Mouse (Mus musculus): ENCODE data around the gene Gm26558. TPM values are rescaled to one million over a fixed set of nuclear protein-coding genes. Genes with fewer than 3 reads are reported as not detected.

Gm26558 gene
- polyA plus RNA-seq, 1 experiment from 2014 or later: 3.3 TPM

GRCm38 (mm10) chr2:70688454-70689078, 26.7 kb upstream of the Gm26558 start:
- no peak overlapping the region for H3K4me2 ChIP-seq (ENCODE audit: low read depth, low read length)
- 92% methylated on average over 21 of the region's 21 CpGs for WGBS
- H3K9ac ChIP-seq (ENCODE audit: low read length): no peak overlapping the region
- H3K4me3 ChIP-seq (ENCODE audit: low read length): no peak overlapping the region
- no peak overlapping the region for H3K27ac ChIP-seq (ENCODE audit: low read length)
- no peaks in the 10 kb centered on the region for H3K27me3 ChIP-seq (ENCODE audit: control insufficient read depth, insufficient read depth, low read depth, low read length)
- peaks cover 58% of the 10 kb centered on the region for H3K36me3 ChIP-seq (ENCODE audit: control insufficient read depth, insufficient read depth, low read length)
- no peaks in the 10 kb centered on the region for H3K9me3 ChIP-seq (ENCODE audit: control insufficient read depth, low read length)
- no peaks in the 10 kb centered on the region for H3K4me1 ChIP-seq (replicated peaks; ENCODE audit: control insufficient read depth, insufficient read depth, low read length)
- ATAC-seq (ENCODE audit: low read depth): no peak

- H3K36me3 ChIP-seq (ENCODE audit: control insufficient read depth, insufficient read depth, low read length): peaks cover 64% of the 10 kb centered on the region
- H3K9ac ChIP-seq (ENCODE audit: low read length): no peak overlapping the region
- no peak overlapping the region for H3K27ac ChIP-seq (ENCODE audit: low read length)
- 73% methylated on average over 2 of the region's 2 CpGs for whole genome bisulfite sequencing
- H3K27me3 ChIP-seq (ENCODE audit: control insufficient read depth, insufficient read depth, low read depth, low read length): no peaks in the 10 kb centered on the region
- H3K4me2 ChIP-seq (ENCODE audit: low read depth, low read length): no peak overlapping the region
- H3K4me1 ChIP-seq (replicated peaks; ENCODE audit: control insufficient read depth, insufficient read depth, low read length): no peaks in the 10 kb centered on the region
- no peak overlapping the region for H3K4me3 ChIP-seq (ENCODE audit: low read length)
- no peak for ATAC-seq (ENCODE audit: low read depth)
- no peaks in the 10 kb centered on the region for H3K9me3 ChIP-seq (ENCODE audit: control insufficient read depth, low read length)
These were observed 20.4 kb upstream of the Gm26558 start for GRCm38 (mm10) chr2:70682324-70682723.

GRCm38 (mm10) chr2:70673445-70674126, 11.7 kb upstream of the Gm26558 start:
- 76% methylated on average over 7 of the region's 7 CpGs for WGBS
- Histone ChIP-seq H3K27me3 (ENCODE audit: control insufficient read depth, insufficient read depth, low read depth, low read length) (no peaks in the 10 kb centered on the region), H3K36me3 (ENCODE audit: control insufficient read depth, insufficient read depth, low read length) (peaks cover 6% of the 10 kb centered on the region), H3K4me1 (replicated peaks; ENCODE audit: control insufficient read depth, insufficient read depth, low read length) (no peaks in the 10 kb centered on the region), H3K9ac (ENCODE audit: low read length) (no peak overlapping the region), H3K9me3 (ENCODE audit: control insufficient read depth, low read length) (no peaks in the 10 kb centered on the region), H3K27ac (ENCODE audit: low read length) (no peak overlapping the region), H3K4me3 (ENCODE audit: low read length) (no peak overlapping the region), H3K4me2 (ENCODE audit: low read depth, low read length) (no peak overlapping the region)
- ATAC-seq (ENCODE audit: low read depth): no peak

- Histone ChIP-seq H3K27ac (ENCODE audit: low read length) (no peak overlapping the region), H3K4me1 (replicated peaks; ENCODE audit: control insufficient read depth, insufficient read depth, low read length) (no peaks in the 10 kb centered on the region), H3K27me3 (ENCODE audit: control insufficient read depth, insufficient read depth, low read depth, low read length) (no peaks in the 10 kb centered on the region), H3K4me3 (ENCODE audit: low read length) (no peak overlapping the region), H3K36me3 (ENCODE audit: control insufficient read depth, insufficient read depth, low read length) (no peaks in the 10 kb centered on the region; the same call in 1 of the 2 replicates), H3K9me3 (ENCODE audit: control insufficient read depth, low read length) (no peaks in the 10 kb centered on the region), H3K9ac (ENCODE audit: low read length) (no peak overlapping the region), H3K4me2 (ENCODE audit: low read depth, low read length) (no peak overlapping the region)
- ATAC-seq (ENCODE audit: low read depth): no peak
- WGBS: 75% methylated on average over 2 of the region's 2 CpGs
These were observed 10.6 kb upstream of the Gm26558 start for GRCm38 (mm10) chr2:70672476-70672875.

- H3K4me2 ChIP-seq (ENCODE audit: low read depth, low read length): no peak overlapping the region
- H3K9me3 ChIP-seq (ENCODE audit: control insufficient read depth, low read length): no peaks in the 10 kb centered on the region
- no peaks in the 10 kb centered on the region for H3K27me3 ChIP-seq (ENCODE audit: control insufficient read depth, insufficient read depth, low read depth, low read length)
- H3K9ac ChIP-seq (ENCODE audit: low read length): no peak overlapping the region
- WGBS: 49% methylated on average over 2 of the region's 2 CpGs
- peaks cover 5% of the 10 kb centered on the region; the same call in 1 of the 2 replicates for H3K36me3 ChIP-seq (ENCODE audit: control insufficient read depth, insufficient read depth, low read length)
- no peaks in the 10 kb centered on the region for H3K4me1 ChIP-seq (replicated peaks; ENCODE audit: control insufficient read depth, insufficient read depth, low read length)
- no peak for ATAC-seq (ENCODE audit: low read depth)
- H3K4me3 ChIP-seq (ENCODE audit: low read length): no peak overlapping the region
- H3K27ac ChIP-seq (ENCODE audit: low read length): no peak overlapping the region
These were observed 8.0 kb upstream of the Gm26558 start for GRCm38 (mm10) chr2:70669896-70670295.

- peaks cover 5% of the 10 kb centered on the region; the same call in 1 of the 2 replicates for H3K36me3 ChIP-seq (ENCODE audit: control insufficient read depth, insufficient read depth, low read length)
- 76% methylated on average over 2 of the region's 2 CpGs for WGBS
- no peak overlapping the region for H3K27ac ChIP-seq (ENCODE audit: low read length)
- H3K4me3 ChIP-seq (ENCODE audit: low read length): no peak overlapping the region
- ATAC-seq (ENCODE audit: low read depth): no peak
- H3K4me2 ChIP-seq (ENCODE audit: low read depth, low read length): no peak overlapping the region
- H3K4me1 ChIP-seq (replicated peaks; ENCODE audit: control insufficient read depth, insufficient read depth, low read length): no peaks in the 10 kb centered on the region
- no peaks in the 10 kb centered on the region for H3K9me3 ChIP-seq (ENCODE audit: control insufficient read depth, low read length)
- no peaks in the 10 kb centered on the region for H3K27me3 ChIP-seq (ENCODE audit: control insufficient read depth, insufficient read depth, low read depth, low read length)
- H3K9ac ChIP-seq (ENCODE audit: low read length): no peak overlapping the region
These were observed 7.3 kb upstream of the Gm26558 start for GRCm38 (mm10) chr2:70669241-70669640.

GRCm38 (mm10) chr2:70667016-70667415, 5.1 kb upstream of the Gm26558 start:
- no peak for ATAC-seq (ENCODE audit: low read depth)
- Histone ChIP-seq H3K27ac (ENCODE audit: low read length) (no peak overlapping the region), H3K9me3 (ENCODE audit: control insufficient read depth, low read length) (no peaks in the 10 kb centered on the region), H3K36me3 (ENCODE audit: control insufficient read depth, insufficient read depth, low read length) (peaks cover 5% of the 10 kb centered on the region; the same call in 1 of the 2 replicates), H3K4me1 (replicated peaks; ENCODE audit: control insufficient read depth, insufficient read depth, low read length) (peaks cover 11% of the 10 kb centered on the region), H3K9ac (ENCODE audit: low read length) (no peak overlapping the region), H3K4me2 (ENCODE audit: low read depth, low read length) (no peak overlapping the region), H3K27me3 (ENCODE audit: control insufficient read depth, insufficient read depth, low read depth, low read length) (no peaks in the 10 kb centered on the region), H3K4me3 (ENCODE audit: low read length) (no peak overlapping the region)
- WGBS: 82% methylated on average over 7 of the region's 7 CpGs

GRCm38 (mm10) chr2:70663764-70664163, 1.9 kb upstream of the Gm26558 start:
- 72% methylated on average over 5 of the region's 5 CpGs for WGBS
- no peak for ATAC-seq (ENCODE audit: low read depth)
- no peak overlapping the region for H3K4me2 ChIP-seq (ENCODE audit: low read depth, low read length)

GRCm38 (mm10) chr2:70660887-70661714, 807 bp downstream of the Gm26558 start, which contains the start of gene Gorasp2:
Gene Gorasp2, plus strand, starts transcription at chr2:70661576.
- H3K27me3 ChIP-seq (ENCODE audit: control insufficient read depth, insufficient read depth, low read depth, low read length): no peaks in the 10 kb centered on the region
- H3K27ac ChIP-seq (ENCODE audit: low read length): peak within 1 kb of the TSS; percentile 93
- H3K9me3 ChIP-seq (ENCODE audit: control insufficient read depth, low read length): no peaks in the 10 kb centered on the region
- WGBS: 1% methylated on average over 64 of the region's 64 CpGs
- H3K36me3 ChIP-seq (ENCODE audit: control insufficient read depth, insufficient read depth, low read length): peaks cover 5% of the 10 kb centered on the region; the same call in 1 of the 2 replicates
- peak; percentile 98 for ATAC-seq (ENCODE audit: low read depth)
- H3K9ac ChIP-seq (ENCODE audit: low read length): peak within 1 kb of the TSS; percentile 99
- peak within 1 kb of the TSS; percentile 99 for H3K4me3 ChIP-seq (ENCODE audit: low read length)
- peak within 1 kb of the TSS; percentile 81 for H3K4me2 ChIP-seq (ENCODE audit: low read depth, low read length)
- H3K4me1 ChIP-seq (replicated peaks; ENCODE audit: control insufficient read depth, insufficient read depth, low read length): peaks cover 15% of the 10 kb centered on the region

More at GRCm38 (mm10) chr2:70663764-70664163, 1.9 kb upstream of the Gm26558 start:
- no peaks in the 10 kb centered on the region for H3K27me3 ChIP-seq (ENCODE audit: control insufficient read depth, insufficient read depth, low read depth, low read length)
- H3K27ac ChIP-seq (ENCODE audit: low read length): no peak overlapping the region
- H3K9ac ChIP-seq (ENCODE audit: low read length): no peak overlapping the region
- no peak overlapping the region for H3K4me3 ChIP-seq (ENCODE audit: low read length)
- no peaks in the 10 kb centered on the region for H3K9me3 ChIP-seq (ENCODE audit: control insufficient read depth, low read length)
- peaks cover 15% of the 10 kb centered on the region for H3K4me1 ChIP-seq (replicated peaks; ENCODE audit: control insufficient read depth, insufficient read depth, low read length)
- peaks cover 5% of the 10 kb centered on the region; the same call in 1 of the 2 replicates for H3K36me3 ChIP-seq (ENCODE audit: control insufficient read depth, insufficient read depth, low read length)

Measured in lung, embryonic 16.5 days (tissue).